Mouse (Mus musculus): Measurements from ENCODE around the gene Pdzk1ip1.

Gene Pdzk1ip1

GRCm38 (mm10) chr4:115121162-115121561 is 32.7 kb downstream of the Pdzk1ip1 start:
- in situ Hi-C loops (cut with MseI, MboI): loop anchor here in 1 of 2 experiments (25.0 kb wide), 1 partner anchor 591 kb away; no protein-coding TSS in a partner anchor

- in situ Hi-C loops (cut with MseI, MboI): loop anchor here in 1 of 2 experiments (25.0 kb wide), 1 partner anchor 591 kb away; no protein-coding TSS in a partner anchor
These were observed 33.1 kb downstream of the Pdzk1ip1 start for GRCm38 (mm10) chr4:115121608-115122007.

DNA sequence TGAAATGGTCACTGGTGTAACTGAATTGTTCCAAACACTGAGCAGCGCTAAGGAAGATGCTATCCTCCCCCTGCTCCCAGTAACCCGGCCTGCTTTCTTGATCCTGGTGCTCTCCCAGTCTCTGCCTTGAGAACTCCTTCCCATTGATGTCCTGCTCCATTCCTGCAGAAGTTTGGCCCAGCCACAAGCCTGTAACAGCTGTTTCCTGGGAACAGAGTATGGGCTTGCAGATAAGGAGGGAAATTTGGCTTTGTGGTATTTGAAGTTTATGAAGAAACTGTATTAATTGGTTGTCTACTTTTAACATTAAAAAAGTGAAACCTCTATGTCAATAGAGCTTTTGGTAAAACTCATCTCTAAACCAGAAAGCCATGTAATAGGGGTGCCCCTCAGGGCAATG is 35.0 kb downstream of the Pdzk1ip1 start:
- in situ Hi-C loops (cut with MseI, MboI): loop anchor here in 1 of 2 experiments (25.0 kb wide), 1 partner anchor 589 kb away; no protein-coding TSS in a partner anchor

DNA sequence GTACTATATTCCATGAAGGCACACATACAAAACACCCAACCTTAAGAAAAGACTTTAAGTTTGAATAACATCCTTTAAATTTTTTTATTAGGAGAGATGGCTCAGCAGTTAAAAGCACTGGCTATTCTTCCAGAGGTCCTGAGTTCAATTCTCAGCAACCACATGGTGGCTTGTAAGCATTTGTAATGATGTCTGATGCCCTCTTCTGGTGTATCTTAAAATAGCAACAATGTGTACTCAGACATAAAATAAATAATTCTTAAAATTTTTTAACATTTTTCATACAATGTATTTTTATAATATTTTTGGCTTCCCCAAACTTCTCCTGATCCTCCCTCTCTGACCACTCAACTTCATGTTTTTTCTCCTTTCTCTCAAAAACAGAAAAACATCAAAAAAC is 36.2 kb downstream of the Pdzk1ip1 start:
- in situ Hi-C loops (cut with MseI, MboI): loop anchor here in 1 of 2 experiments (25.0 kb wide), 1 partner anchor 588 kb away; no protein-coding TSS in a partner anchor

- in situ Hi-C loops (cut with MseI, MboI): no loop called here
These were observed 44.6 kb downstream of the Pdzk1ip1 start for GRCm38 (mm10) chr4:115133085-115133484.

GRCm38 (mm10) chr4:115133621-115134295 is 45.2 kb downstream of the Pdzk1ip1 start, which contains the start of gene Cyp4x1:
Gene Cyp4x1 (minus strand): TSS chr4:115134281.
- in situ Hi-C loops (cut with MseI, MboI): no loop called here

GRCm38 (mm10) chr4:115134296-115134630 is 45.8 kb downstream of the Pdzk1ip1 start:
- in situ Hi-C loops (cut with MseI, MboI): no loop called here

Measured in mouse trophoblast stem cell (cell line).